Mouse (Mus musculus): ENCODE data around the gene Zranb3.
"Not testable (repeated sequence)": the region's sequence is repeated elsewhere in the genome, so short reads cannot be mapped to it uniquely, and the experiment has no call there.

The Zranb3 gene

DNA sequence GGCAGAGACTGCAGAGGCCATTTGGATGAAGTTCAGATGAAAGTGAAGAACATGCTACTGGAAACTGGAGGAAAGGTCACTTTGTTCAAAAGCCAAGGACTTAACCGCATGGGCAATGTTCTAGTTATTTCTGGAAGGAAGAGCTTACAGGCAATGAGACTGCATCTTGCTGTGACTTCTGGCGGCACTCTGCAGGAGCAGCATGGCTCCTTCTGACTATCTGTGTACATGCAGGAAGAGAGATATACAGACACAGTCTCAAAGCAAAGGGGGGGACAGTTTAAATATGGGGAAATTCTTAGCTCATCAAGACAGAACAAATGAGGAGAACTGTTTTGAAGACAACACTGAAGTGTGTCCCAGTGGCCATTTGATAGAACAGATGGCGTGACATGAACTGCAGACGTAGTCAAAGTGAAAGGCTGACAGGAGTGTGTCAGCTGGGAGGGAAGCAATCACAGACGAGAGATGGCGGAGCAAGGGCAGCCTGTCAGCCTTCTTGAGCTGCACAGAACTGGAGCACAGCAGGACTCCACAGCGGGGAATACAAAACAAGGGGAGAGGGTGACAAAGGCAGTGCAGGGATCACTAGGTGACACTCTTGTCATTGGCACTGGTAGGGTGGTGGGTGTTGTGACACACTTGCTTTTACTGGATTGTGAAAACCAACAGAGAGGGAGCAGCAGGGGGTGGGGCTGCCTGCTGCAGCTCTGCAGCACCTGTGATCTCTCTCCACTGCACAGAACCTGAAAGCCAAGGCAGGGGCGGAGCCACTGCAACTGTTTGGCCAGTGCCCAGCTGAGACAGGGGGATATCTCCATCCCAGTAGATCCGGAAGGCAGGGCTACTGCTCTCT is 112.7 kb downstream of the Zranb3 start:
- peak; percentile 35 for DNase-seq (ENCODE audit: low spot score)

DNA sequence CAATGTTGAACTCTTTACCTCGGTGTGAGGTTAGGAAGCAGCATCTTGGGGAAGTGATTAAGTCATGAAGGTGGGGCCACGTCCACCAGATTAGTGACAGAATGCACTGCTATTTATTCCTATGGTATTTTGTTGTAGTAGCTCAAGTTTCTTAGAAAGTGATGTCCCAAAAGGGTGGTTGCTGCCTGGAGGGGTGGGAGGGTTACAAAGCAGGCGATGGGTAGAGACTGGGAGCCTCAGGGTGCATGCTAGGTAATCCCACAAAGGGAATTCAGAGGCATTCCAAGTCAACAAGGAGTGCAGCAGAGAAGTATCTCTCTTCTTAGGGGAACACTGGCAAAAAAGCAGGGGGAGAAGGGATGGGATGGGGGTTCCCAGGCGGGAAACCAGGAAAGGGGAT is 113.5 kb downstream of the Zranb3 start:
- DNase-seq (ENCODE audit: low spot score): no peak

DNA sequence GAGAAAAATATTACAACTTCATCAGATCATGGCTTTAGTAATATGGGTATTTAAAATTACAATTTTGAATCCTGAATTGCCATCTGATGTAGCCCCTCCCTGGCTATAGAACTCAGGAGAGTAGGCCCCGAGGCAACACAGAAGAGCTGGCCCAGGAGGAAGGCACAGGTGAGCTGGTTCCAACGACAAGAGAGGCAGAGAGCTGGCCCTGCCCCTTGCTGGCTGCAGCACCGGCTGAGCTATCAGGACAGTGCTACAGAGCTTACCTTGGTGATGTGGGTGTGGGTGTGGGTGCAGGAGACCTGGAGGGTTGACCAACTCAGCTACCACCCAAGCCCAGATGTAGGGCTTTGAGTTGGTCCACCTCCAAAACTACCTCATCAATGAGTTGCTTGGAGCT is 114.6 kb downstream of the Zranb3 start:
- DNase-seq (ENCODE audit: low spot score): no peak

DNA sequence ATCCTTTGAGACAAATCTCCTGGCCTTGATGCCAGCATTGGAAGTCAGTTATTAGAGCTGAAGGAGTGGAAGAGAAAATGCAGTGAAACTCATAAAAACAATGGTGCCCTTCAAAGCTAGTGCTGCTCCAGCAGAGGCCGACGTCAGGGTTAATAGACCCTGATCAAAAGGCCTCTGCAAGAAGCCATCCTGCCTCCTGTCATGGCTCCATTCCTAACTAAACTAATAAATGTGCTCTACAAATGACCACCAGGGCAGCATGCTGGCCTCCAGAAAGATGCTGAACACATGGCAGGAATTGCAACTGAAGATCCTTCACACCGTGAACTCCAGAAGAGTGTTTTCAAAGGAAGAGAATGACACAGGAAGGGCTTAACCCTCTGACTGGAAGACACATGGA is 117.5 kb downstream of the Zranb3 start:
- no peak for DNase-seq (ENCODE audit: low spot score)

DNA sequence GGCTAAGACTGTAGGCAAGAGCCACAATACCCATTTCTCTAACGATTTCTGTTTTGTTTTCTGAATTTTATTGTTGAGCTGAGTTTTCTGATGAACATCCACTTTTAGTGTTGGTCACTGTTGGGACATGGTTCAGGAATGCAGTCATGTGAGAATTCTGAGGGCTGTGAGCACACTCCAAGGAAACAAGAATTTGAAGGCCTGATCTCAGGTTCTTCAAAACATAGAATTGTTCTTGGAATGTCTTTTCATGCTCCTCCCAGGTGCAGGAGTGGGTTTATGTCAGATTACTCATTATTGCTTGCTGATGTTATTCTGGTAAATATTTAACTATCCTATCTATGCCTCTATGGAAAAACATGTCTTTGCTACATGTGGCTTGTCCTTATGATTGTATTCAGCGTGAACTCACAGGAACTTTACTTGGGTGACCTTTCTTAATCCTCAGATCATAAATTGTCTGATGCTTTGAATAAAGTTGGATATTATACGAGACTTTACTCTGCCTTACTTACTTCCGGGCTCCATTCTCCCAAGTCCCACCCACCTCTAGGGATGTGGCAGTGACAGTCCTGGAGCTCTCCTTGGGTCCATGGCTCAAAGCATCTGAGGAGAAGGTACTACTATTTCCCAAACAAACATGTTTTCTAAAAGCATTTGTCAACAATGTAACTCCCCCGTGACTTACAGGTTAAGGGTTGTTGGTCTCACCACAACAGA is 119.4 kb downstream of the Zranb3 start:
- no peak for DNase-seq (ENCODE audit: low spot score)

DNA sequence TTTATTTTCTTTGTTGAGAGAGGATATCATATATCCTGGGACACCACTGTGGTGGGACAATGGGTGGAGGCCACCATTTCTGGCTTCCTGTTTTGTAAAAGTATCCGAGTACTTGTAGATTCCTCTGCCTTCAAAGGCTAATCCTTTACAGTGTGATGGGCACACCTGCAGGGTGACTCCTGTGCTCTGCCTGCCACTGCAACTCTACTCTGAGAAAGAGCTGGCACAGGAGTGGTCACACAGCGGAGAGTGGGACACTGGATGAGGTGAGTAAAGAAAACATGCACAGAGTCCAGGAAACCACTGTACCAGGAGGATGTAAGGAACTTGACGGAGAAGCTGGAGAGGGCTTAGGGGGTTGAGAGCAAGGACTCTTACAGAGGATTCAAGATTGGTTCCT is 120.6 kb downstream of the Zranb3 start:
- DNase-seq (ENCODE audit: low spot score): no peak

DNA sequence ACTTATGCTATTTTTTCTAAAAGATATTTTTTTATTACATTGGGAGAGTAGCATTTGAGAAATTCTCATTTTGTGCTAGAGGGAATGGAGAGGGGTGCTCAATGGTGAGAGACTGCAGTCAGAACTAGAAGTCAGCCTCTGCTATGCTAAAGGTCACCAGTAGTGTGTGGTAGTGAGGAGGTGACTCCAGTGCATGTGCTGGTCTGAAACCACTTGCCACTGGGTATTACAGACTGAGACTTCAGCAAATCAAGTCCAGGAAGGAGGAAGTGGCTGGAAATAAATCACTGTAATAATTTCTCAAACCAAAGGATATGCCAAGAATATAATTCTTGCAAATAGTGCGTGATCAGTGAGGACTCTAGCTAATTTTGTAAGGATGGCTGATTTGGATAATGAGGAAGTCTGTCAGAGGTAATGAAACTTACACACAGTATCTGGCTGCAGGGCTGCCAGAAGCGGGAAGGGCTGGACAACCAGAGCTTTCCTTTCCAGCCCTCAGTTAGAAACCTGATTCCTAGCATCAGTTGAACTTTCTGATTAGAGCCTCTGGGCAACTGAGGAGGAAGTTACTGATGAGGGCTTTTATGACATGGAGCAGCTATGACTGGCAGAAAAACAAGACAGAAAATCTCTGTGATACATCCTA is 121.8 kb downstream of the Zranb3 start:
- no peak for DNase-seq (ENCODE audit: low spot score)

DNA sequence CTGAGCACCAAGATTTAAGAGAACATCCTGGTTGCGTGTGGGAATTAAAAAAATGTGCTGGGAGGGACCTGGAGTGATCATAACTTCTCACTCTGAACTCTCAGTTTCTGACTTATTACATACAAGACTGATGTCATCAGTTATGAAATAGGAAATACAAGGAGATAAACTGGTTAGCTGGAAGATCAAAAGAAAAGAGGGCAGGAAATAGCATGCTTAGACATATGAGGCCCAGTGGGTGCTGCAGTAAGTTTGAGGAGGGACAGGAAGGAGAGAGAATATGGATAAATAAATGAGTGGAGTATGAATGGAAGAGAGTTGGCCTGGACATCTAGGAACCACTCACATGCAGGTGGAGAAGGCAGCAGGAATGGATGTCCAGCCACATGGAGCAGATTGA is 124.7 kb downstream of the Zranb3 start:
- DNase-seq (ENCODE audit: low spot score): no peak

DNA sequence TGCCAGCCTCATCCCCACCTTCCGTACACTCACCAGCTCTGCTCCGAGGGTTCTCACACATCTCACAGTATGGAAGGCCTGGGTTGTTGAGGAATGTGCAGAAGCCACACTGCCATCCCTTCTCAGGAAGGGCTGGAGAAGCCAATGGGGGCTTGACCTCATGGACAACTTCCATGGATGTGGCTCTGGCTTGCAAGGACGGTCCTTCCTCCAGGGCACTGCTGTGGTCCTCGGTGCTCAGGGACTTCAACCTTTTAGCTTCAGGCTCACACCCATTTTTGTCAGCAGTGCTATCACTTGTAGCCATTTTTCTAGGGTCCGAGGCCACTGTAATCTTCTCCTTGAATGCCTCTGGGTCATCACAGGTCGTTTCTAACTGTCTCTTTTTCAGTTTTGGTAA is 126.7 kb downstream of the Zranb3 start:
- no peak for DNase-seq (ENCODE audit: low spot score)

DNA sequence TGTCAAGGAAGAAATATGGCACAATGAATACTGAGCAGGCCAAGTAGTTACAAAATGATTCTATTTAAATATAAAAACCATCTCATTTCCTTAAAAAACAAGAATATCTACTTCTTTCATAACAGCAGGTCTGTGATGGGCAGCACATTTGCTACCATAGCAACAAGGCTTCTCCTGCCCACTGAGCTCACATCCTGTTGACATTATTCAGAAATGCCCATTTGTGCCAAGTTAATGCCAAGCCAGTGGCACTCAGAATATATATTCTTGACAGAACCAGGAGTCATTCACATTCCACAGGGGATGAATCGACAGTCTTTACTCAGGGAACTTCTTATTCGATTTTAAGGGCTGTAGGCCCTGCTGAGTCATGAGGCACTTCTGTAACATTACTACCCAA is 127.2 kb downstream of the Zranb3 start:
- peak; percentile 24 for DNase-seq (ENCODE audit: low spot score)

DNA sequence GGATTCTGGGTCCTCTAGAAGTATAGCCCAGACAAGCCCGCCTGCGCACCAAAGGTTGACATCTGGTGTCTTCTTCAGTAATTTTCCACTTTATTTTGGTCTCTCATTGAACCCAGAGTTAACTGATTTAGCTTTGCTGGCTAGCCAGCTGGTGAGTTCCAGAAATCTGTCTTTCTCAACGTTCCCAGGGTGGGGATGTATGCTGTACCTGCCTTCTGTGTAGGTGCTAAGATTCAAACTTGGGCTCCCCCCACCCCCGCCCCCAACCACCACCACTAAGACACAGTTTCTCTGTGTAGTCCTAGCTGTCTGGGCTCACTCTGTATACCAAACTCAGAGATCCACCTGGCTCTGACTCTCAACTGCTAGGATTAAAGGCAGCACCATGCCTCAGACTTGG is 128.8 kb downstream of the Zranb3 start:
- no peak for DNase-seq (ENCODE audit: low spot score)

DNA sequence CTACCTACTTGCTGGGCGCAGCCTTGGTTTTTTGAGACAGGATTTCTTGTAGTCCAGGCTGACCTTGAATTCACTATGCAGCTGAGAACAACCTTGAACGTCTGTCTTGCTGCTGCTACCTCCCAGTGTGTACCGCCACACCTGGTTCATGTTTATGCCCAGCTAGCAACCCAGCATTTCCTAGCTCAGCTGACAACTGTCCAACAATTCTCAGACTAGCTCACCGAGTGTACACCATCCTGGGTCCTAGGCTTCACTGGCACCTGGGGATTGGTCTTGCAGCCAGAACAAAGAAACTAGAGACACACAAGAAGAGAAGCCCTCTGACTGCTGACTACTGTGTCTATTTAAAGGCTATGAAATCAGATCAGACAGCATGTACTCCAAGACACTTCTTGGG is 132.0 kb downstream of the Zranb3 start:
- no peak for DNase-seq (ENCODE audit: low spot score)

DNA sequence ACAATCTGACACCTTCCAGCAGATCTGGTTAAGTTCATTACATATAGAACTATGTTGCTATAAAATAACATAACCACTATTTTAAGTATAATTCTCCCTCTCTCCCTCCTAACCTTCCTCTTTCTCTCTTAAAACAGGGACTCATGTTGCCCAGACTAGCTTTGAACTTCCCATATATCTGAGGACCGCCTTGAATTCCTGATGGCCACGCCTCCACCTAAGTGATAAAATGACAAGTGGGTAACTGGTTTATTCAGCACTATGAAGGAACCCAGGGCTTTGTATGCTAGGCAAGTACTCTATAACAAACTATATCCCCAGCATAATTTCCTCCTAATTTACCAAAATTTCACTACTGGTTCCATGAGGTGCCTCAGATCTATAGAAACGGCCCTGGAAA is 139.5 kb downstream of the Zranb3 start:
- no peak for DNase-seq (ENCODE audit: low spot score)

DNA sequence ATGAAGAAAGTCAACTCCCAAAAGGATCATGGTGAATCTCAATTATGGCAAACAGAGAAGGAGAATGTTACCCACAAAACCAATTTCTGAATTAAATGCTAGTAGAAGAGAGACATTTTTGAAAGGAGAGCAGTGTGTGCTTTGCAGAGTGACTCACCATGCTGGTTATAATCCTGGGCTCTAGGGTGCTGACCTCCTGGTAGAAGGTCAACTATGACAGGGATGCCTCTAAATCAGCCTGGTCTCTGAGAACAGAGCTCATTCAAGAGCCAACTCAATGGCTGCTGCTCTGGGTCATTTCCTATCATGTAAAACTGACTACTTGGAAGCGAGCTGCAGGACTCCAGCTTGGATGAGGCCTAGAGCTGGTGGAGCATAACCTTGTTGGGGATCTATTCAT is 141.7 kb downstream of the Zranb3 start:
- no peak for DNase-seq (ENCODE audit: low spot score)

DNA sequence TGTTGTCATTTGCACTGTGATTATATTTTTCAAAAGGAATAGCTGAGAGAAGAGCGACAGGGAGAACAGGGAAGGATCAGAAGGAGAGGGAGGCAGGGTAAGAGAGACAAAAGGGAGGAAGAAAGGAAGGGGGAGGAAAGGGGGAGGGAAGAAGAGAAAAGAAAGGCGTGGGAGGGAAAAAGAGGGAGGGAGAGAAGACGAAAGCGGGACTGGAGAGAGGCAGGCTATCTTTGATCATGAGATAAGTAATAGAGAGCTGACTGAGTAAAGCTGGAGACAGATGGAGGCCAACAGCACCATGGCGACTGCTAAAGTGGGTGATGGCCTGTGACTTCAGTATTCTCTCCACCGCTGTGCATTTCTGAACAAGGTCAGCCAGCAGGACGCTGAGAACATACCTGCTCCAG is 143.5 kb downstream of the Zranb3 start:
- no peak for DNase-seq (ENCODE audit: low spot score)

DNA sequence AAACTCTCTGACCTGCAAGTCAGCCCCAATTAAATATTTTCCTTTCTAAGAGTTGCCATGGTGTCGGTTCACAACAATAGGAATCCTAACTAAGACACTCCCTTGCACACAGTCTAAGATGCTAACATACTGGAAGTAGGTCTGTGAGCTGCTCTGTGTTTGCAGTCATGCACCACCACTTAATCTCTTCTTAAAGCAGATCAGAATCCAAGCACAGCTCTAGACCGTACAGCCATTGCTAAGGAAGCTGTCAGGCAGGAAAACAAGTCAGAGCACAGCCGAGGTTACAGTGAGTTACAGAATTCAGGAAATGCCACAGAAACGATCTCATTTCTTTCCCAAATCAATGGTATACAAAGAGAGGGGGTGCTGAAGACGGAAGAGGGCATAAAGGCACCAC is 144.0 kb downstream of the Zranb3 start:
- DNase-seq (ENCODE audit: low spot score): no peak

DNA sequence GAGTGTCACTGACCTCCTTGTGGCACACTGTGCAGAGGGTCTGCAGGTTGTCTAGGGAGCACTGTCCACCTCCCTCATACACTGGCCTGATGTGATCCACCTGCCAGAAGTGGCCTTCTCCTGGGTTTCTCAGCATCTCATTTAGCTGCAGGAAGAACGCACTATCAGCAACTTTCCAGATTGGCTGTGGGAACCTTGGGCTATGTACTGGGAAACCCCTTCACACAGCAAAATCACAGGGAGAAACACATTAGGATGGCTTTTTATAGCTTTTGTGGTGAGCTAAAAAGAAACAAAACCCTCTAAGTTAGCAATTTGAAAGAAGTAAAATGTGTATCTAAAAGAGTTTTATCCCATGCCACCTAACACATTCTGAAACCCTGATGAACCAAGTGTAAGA is 146.3 kb downstream of the Zranb3 start:
- DNase-seq (ENCODE audit: low spot score): no peak

DNA sequence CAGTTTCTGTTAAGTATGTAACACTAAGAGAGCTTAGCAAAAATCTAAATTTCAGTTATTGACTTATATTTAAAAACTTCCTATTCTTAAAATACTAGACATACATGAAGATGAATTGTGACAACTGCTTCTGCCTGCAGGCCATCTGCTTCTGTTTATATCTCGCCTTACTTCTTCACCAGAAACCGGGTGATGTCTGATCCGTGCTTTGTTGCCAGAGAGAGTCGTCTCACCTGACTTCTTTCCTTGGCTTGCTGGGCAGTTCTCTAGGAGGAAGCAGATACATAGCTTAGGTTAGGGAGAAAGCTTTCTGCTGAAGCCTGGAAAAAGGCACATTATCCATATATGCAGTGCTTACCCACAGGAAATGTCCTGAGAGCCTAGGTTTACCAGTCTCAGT is 148.0 kb downstream of the Zranb3 start:
- no peak for DNase-seq (ENCODE audit: low spot score)

DNA sequence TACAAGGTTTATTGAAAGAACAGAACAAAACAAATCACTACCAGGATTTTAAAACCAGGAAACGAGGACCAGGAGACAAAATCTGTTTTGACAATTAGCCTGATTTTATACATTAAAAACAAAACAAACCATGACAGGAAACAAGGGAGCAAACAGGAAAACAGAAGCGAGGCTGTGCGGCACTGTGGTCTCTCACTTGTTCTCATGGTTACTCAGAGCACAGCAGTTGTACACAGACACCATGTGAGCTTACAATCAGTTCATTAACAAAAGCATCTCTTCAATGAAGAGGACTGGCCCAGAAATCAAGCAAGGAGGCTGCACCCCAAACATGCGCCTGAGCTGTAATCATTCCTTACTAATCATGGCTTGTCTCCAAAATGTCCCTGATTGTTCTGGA is 148.6 kb downstream of the Zranb3 start:
- not testable (repeated sequence) for DNase-seq (ENCODE audit: low spot score)

DNA sequence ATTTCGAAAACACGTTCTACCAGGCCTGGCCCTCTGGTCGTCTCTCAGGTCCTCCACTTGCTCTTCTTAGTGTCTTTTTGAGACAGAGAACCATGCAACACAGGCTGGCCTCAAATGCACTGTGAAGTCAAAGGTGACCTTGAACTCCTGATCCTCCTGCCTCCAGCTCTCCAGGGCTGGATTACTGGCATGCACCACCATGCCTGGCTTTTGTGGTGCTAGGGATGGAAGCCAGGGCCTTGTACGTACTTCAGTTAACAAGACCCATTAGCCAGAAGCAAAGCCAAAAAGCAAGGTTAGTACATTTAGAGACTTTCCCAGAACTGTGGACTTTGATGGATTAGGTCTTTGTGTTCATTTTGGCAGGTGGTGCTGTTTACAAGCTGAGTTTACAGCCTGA is 150.6 kb downstream of the Zranb3 start:
- no peak for DNase-seq (ENCODE audit: low spot score)

DNA sequence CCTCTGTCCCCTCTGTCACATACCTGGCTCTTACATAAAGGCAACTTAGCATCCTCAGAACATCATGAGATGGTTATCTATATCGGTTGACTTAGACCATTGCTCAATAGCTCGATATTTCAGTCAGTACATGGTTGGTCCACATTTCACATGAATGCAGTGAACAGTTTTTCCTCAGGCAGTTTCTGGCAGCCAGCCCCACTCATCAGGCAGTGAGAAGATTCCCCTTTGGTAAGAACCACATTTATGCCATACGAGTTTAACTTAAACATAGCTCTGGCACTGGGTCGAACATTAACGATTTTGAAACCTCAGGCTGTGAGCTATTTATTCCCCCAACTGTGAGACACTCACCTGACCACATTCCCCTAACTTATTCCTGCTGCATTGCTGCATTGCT is 154.1 kb downstream of the Zranb3 start:
- no peak for DNase-seq (ENCODE audit: low spot score)

DNA sequence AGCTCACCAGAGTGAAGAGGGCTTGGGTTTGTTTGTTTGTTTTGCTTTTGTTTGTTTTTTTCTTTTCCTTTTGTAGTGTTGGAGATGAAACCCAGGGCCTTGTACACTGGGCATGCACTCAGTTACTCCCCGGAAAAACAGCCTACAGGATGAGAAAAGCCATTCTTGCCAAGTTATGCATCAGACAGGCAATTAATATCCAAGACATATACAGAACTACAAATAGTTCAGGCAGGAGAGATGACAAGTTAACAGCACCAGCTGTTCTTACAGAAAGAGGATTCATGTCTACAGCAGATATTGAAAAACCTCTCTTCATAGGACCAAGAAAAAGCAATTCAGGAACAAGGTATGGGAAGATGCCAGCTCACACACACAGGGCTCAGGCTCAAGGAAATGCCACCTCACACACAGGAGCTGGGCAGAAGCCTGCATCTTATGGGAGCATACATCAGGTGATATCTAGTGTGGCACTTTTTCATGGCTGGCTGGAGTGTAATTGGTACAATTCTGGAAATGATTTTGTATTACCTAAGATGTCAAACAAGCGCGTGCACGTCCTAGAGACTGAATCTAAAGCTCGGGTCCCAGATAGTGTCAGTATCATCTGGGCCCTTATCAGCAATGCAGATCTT is 156.1 kb downstream of the Zranb3 start:
- DNase-seq (ENCODE audit: low spot score): no peak
